Comparison of ENCODE assay signal across 11 mouse cellular contexts in genomic region chr1:185183591-185184330, GRCm38 (mm10). TPM values are rescaled to one million over a fixed set of nuclear protein-coding genes. Genes with fewer than 3 reads are reported as not detected.
A peak's percentile ranks its signal among the peaks of the same experiment; 100 is the strongest.
DNase-seq lines count a peak whose midpoint lies in the region; ATAC-seq and TF ChIP-seq lines count a peak whose summit lies in the region.
"Had no signal": no experiment of that assay in that cellular context is flagged by ENCODE, and none has a peak within 500 bp of the region (broad histone marks: within the 10 kb centered on the region; RNA-seq: fewer than 3 reads in every experiment).

No protein-coding gene starts in this region.

- 59% methylated on average over 9 of the region's 9 CpGs for WGBS in lung, postnatal 0 days

- H3K4me2 ChIP-seq in lung, postnatal 0 days (replicated peaks; ENCODE audit: low read depth, low read length): no peak overlapping the region
- H3K4me2 ChIP-seq: forebrain, embryonic 13.5 days; limb, embryonic 13.5 days had no signal

- H3K36me3 ChIP-seq in lung, postnatal 0 days (ENCODE audit: insufficient read depth, low read length): no peaks in the 10 kb centered on the region
- H3K36me3 ChIP-seq: limb, embryonic 13.5 days had no signal

- H3K27ac ChIP-seq in lung, postnatal 0 days (ENCODE audit: low read length): no peak overlapping the region
- H3K27ac ChIP-seq: forebrain, embryonic 13.5 days; limb, embryonic 13.5 days had no signal

- H3K9ac ChIP-seq in lung, postnatal 0 days (replicated peaks; ENCODE audit: low read depth): no peak overlapping the region
- H3K9ac ChIP-seq: forebrain, embryonic 13.5 days; limb, embryonic 13.5 days had no signal

- H3K4me3 ChIP-seq in lung, postnatal 0 days (ENCODE audit: low read depth, low read length): no peak overlapping the region
- H3K4me3 ChIP-seq: forebrain, embryonic 13.5 days; limb, embryonic 13.5 days had no signal

- H3K27me3 ChIP-seq in lung, postnatal 0 days (replicated peaks; ENCODE audit: insufficient read depth, low read length): no peaks in the 10 kb centered on the region
- H3K27me3 ChIP-seq: forebrain, embryonic 13.5 days; limb, embryonic 13.5 days had no signal

- no peaks in the 10 kb centered on the region for H3K9me3 ChIP-seq in lung, postnatal 0 days (ENCODE audit: low read length)
- H3K9me3 ChIP-seq: forebrain, embryonic 13.5 days; limb, embryonic 13.5 days had no signal

- H3K4me1 ChIP-seq in lung, postnatal 0 days (ENCODE audit: insufficient read depth, low read depth, low read length): no peaks in the 10 kb centered on the region
- H3K4me1 ChIP-seq: limb, embryonic 13.5 days had no signal

- peak; percentile 33 for DNase-seq in adrenal gland, postnatal 14 days
- DNase-seq in adrenal gland, adult 8-10 months: no peak
- peak; percentile 46 for DNase-seq in ovary, adult 18-20 months (ENCODE audit: low spot score)
- DNase-seq in ovary, postnatal 10 days (ENCODE audit: low spot score): no peak
- DNase-seq in lung, postnatal 0 days (ENCODE audit: low spot score): peak; percentile 51
- DNase-seq in ovary, postnatal 36 days (ENCODE audit: low spot score): peak; percentile 45
- no peak for DNase-seq in frontal cortex, adult 2 months (ENCODE audit: extremely low spot score in 1 of 2, low spot score in 1 of 2)
- no peak for DNase-seq in left cerebral cortex, adult 8-10 months (ENCODE audit: low spot score in 2 of 2)
- DNase-seq: cerebellum, adult 11 months had no signal

- no peak for TF ChIP-seq CTCF in lung, postnatal 0 days (IDR thresholded peaks at IDR 0.05)

- ATAC-seq in lung, postnatal 0 days: peak; percentile 47; the same call in 1 of the 2 replicates
- ATAC-seq: forebrain, embryonic 13.5 days had no signal

- no peak for TF ChIP-seq EP300 in lung, postnatal 0 days (IDR thresholded peaks at IDR 0.05)

RNA-seq across cellular contexts. Expression of gene Rab3gap2, which starts 20.2 kb away (rescaled TPM):
- 38.6 and 42.1 TPM in 2 replicates for total RNA-seq in adrenal gland, postnatal 14 days (2021)
- 10 to 100 TPM; 49.7 to 90.7 (median 70.6) TPM for total RNA-seq in adrenal gland, adult 8-10 months (2022)
- 14.5 and 15.1 TPM in 2 replicates for polyA plus RNA-seq in lung, postnatal 0 days (2015; fragmentation: Nextera tagmentation; extraction: Ambion mirVana)
- polyA plus RNA-seq in frontal cortex, adult 2 months (2012; rRNA removed): 51.2 and 53.8 TPM in 2 replicates
- total RNA-seq in left cerebral cortex, adult 8-10 months (2022): 10 to 100 TPM; 65.4 to 73.2 (median 71.2) TPM

Comparison
In these comparisons a context has a peak if more than half of its experiments do, and no peak if none do; other contexts are left out.
1. DNase-seq: peak in adrenal gland, postnatal 14 days (single experiment), ovary, adult 18-20 months (single experiment), lung, postnatal 0 days (single experiment) and ovary, postnatal 36 days (single experiment); none in adrenal gland, adult 8-10 months (single experiment), ovary, postnatal 10 days (single experiment), frontal cortex, adult 2 months (0 of 2) and left cerebral cortex, adult 8-10 months (0 of 2).